Mouse (Mus musculus) lung, postnatal 0 days (tissue): Measurements from ENCODE around the gene Prdx1. TPM values are rescaled to one million over a fixed set of nuclear protein-coding genes. Genes with fewer than 3 reads are reported as not detected.
"Not testable (repeated sequence)": the region's sequence is repeated elsewhere in the genome, so short reads cannot be mapped to it uniquely, and the experiment has no call there.

ENCODE experiments used
- ATAC-seq: fragments of 200-750 bp; cut with Nextera tagmentation; 2 replicates; pipeline ENCODE4 v1.8.0; 2017; ENCODE audit warnings: moderate library complexity
- DNase-seq: peaks from one replicate; pipeline ENCODE4 v3.0.0-alpha.2; 2016; ENCODE audit warnings: low spot score
- H3K27ac ChIP-seq: fragments of 300-500 bp; sonication (generic); 2 replicates; pipeline ENCODE4 v1.5.1; 2014; ENCODE audit warnings: antibody characterized with exemption, mild to moderate bottlenecking, low read length, mixed read lengths
- H3K27me3 ChIP-seq: fragments of 300-500 bp; sonication (generic); replicated peaks from 2 replicates; pipeline ENCODE4 v1.6.1; 2014; ENCODE audit warnings: low read length, mixed read lengths; ENCODE audit not compliant: insufficient read depth
- H3K36me3 ChIP-seq: fragments of 300-500 bp; sonication (generic); 2 replicates; pipeline ENCODE4 v1.6.1; 2014; ENCODE audit warnings: low read length, mixed read lengths; ENCODE audit not compliant: insufficient read depth
- H3K4me1 ChIP-seq: fragments of 300-500 bp; sonication (generic); 2 replicates; pipeline ENCODE4 v1.6.1; 2014; ENCODE audit warnings: antibody characterized with exemption, low read depth, low read length, mixed read lengths; ENCODE audit not compliant: insufficient read depth
- H3K4me2 ChIP-seq: fragments of 300-500 bp; sonication (generic); replicated peaks from 2 replicates; pipeline ENCODE4 v1.6.1; 2014; ENCODE audit warnings: low read depth, mild to moderate bottlenecking, low read length, moderate library complexity, mixed read lengths
- H3K4me3 ChIP-seq: fragments of 300-500 bp; sonication (generic); 2 replicates; pipeline ENCODE4 v1.5.1; 2014; ENCODE audit warnings: low read depth, low read length
- H3K9ac ChIP-seq: fragments of 300-500 bp; sonication (generic); replicated peaks from 2 replicates; pipeline ENCODE4 v1.6.1; 2014; ENCODE audit warnings: low read depth, mild to moderate bottlenecking
- H3K9me3 ChIP-seq: fragments of 300-500 bp; sonication (generic); 2 replicates; pipeline ENCODE4 v1.6.1; 2016; ENCODE audit warnings: low read length, mixed read lengths
- CTCF ChIP-seq: IDR thresholded peaks from 2 replicates; pipeline ENCODE4 v1.5.1; 2016; ENCODE audit warnings: antibody characterized with exemption, mild to moderate bottlenecking
- EP300 ChIP-seq: IDR thresholded peaks from 2 replicates; pipeline ENCODE4 v1.6.1; 2016; ENCODE audit warnings: antibody characterized with exemption, mild to moderate bottlenecking, control low read depth
- WGBS: fragments of 180-500 bp; shearing (Covaris S2); extraction: QIAGEN DNeasy Blood & Tissue Kit; methylation state at CpG from one replicate; pipeline ENCODE4 v1.1.7; 2014; 5-methylcytosine and 5-hydroxymethylcytosine counted together
- polyA plus RNA-seq: library from polyadenylated mRNA; unstranded; fragments of >200 nt; fragmentation: Nextera tagmentation; extraction: Ambion mirVana; gene quantifications from 2 replicates; pipeline ENCODE4 v1.2.1, GENCODE M21; 2015

The Prdx1 gene
- polyA plus RNA-seq, 1 experiment from 2014 or later = 1,091 TPM

DNA sequence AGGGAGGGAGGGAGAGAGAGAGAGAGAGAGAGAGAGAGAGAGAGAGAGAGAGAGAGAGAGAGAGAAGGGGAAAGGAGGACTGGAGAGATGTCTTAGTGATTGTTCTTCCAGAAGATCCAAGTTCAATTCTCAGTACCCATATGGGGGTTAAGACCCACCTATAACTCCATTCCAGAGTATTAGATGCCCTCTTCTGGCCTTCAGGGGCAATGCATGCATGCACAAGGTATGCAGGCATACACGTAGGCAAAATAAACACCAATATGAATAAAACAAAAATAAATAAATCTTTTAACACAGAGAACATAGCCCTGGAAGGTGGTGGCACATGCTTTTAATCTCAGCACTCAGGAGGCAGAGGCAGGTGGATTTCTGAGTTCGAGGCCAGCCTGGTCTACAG lies 16.1 kb upstream of the Prdx1 start:
- whole genome bisulfite sequencing = 49% methylated on average over 2 of the region's 2 CpGs
- Histone ChIP-seq H3K4me1 (no peaks in the 10 kb centered on the region), H3K9me3 (no peaks in the 10 kb centered on the region), H3K27me3 (no peaks in the 10 kb centered on the region), H3K36me3 (no peaks in the 10 kb centered on the region), H3K9ac (no peak overlapping the region), H3K4me3 (no peak overlapping the region), H3K27ac (no peak overlapping the region), H3K4me2 (no peak overlapping the region)
- ATAC-seq = no peak
- no peak for DNase-seq
- TF ChIP-seq EP300 (no peak), CTCF (peak; percentile 63)

- Histone ChIP-seq H3K4me3 (no peak overlapping the region), H3K36me3 (no peaks in the 10 kb centered on the region), H3K4me2 (no peak overlapping the region), H3K27me3 (no peaks in the 10 kb centered on the region), H3K4me1 (no peaks in the 10 kb centered on the region), H3K9ac (no peak overlapping the region), H3K9me3 (no peaks in the 10 kb centered on the region), H3K27ac (peak overlapping the region; percentile 43)
- 10% methylated on average over 2 of the region's 2 CpGs for WGBS
- TF ChIP-seq CTCF (no peak), EP300 (peak; percentile 53; the same call in 1 of the 2 replicates)
- ATAC-seq (peak; percentile 95), DNase-seq (peak; percentile 94)
Observed at GRCm38 (mm10) chr4:116672785-116673184, 12.6 kb upstream of the Prdx1 start.

DNA sequence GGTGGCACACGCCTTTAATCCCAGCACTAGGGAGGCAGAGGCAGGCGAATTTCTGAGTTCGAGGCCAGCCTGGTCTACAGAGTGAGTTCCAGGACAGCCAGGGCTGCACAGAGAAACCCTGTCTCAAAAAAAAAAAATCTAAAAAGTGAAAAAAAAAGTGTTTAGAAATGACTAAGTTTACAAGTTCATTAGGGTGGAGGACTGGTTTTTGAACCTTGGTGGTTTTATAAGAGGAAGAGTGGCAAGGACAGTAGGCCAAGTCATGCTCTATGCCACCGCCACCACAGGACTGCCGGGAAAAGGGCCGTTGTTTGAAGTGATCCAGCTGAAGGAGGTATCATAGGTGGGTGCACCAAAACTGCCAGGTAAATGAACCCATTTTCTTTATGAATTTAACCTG lies 10.6 kb upstream of the Prdx1 start:
- ATAC-seq, H3K9ac ChIP-seq, H3K27ac ChIP-seq, H3K36me3 ChIP-seq, H3K9me3 ChIP-seq, H3K4me3 ChIP-seq, H3K27me3 ChIP-seq, H3K4me1 ChIP-seq, DNase-seq, H3K4me2 ChIP-seq: not testable (repeated sequence)
- WGBS = 95% methylated on average over 6 of the region's 6 CpGs

- ATAC-seq = no peak
- TF ChIP-seq EP300 = no peak
- Histone ChIP-seq H3K36me3 (no peaks in the 10 kb centered on the region), H3K9ac (no peak overlapping the region), H3K27ac (no peak overlapping the region), H3K9me3 (no peaks in the 10 kb centered on the region), H3K4me1 (no peaks in the 10 kb centered on the region), H3K27me3 (no peaks in the 10 kb centered on the region), H3K4me3 (no peak overlapping the region), H3K4me2 (no peak overlapping the region)
- WGBS = 83% methylated on average over 3 of the region's 3 CpGs
- no peak for DNase-seq
Observed at GRCm38 (mm10) chr4:116676027-116676426, 9.3 kb upstream of the Prdx1 start.

DNA sequence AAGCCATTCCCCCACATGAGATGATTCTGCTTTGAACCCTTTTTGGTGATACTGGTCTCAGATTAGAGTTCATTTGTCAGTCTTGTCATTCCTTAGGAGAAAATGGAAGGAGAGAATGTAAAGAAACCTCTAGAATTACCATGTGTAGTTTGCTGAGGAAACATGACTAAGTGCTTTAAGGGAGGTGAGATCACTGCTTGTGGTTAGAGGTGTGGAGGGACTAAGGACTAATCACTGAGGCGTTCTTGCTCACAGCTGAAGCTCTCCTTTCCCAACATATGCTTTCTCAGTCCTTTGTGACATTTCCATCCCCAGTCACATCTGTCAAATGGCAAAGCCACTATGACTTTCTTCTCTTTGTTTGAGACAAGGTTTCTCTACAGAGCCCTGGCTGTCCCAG lies 7.5 kb upstream of the Prdx1 start:
- WGBS = 37% methylated on average over 1 of the region's 1 CpGs
- Histone ChIP-seq H3K27ac (no peak overlapping the region), H3K4me3 (no peak overlapping the region), H3K36me3 (no peaks in the 10 kb centered on the region), H3K4me2 (no peak overlapping the region), H3K9ac (no peak overlapping the region), H3K4me1 (no peaks in the 10 kb centered on the region), H3K27me3 (no peaks in the 10 kb centered on the region), H3K9me3 (no peaks in the 10 kb centered on the region)
- no peak for TF ChIP-seq EP300
- TF ChIP-seq CTCF = no peak
- DNase-seq (no peak), ATAC-seq (no peak)

GRCm38 (mm10) chr4:116679141-116679540 lies 6.2 kb upstream of the Prdx1 start:
- Histone ChIP-seq H3K9ac (no peak overlapping the region), H3K9me3 (no peaks in the 10 kb centered on the region), H3K4me3 (no peak overlapping the region), H3K4me1 (no peaks in the 10 kb centered on the region), H3K27ac (no peak overlapping the region), H3K27me3 (no peaks in the 10 kb centered on the region), H3K36me3 (no peaks in the 10 kb centered on the region), H3K4me2 (no peak overlapping the region)
- 63% methylated on average over 5 of the region's 5 CpGs for WGBS
- DNase-seq = no peak
- TF ChIP-seq EP300 (no peak), CTCF (no peak)
- ATAC-seq = no peak

GRCm38 (mm10) chr4:116680521-116680920 lies 4.8 kb upstream of the Prdx1 start:
- H3K9me3 ChIP-seq, DNase-seq, H3K9ac ChIP-seq, ATAC-seq, H3K4me2 ChIP-seq, H3K36me3 ChIP-seq, H3K4me3 ChIP-seq, H3K27ac ChIP-seq, H3K27me3 ChIP-seq, H3K4me1 ChIP-seq: not testable (repeated sequence)
- 85% methylated on average over 4 of the region's 4 CpGs for WGBS
